Mouse (Mus musculus): Measurements from ENCODE around the gene Trp53rkb. TPM values are rescaled to one million over a fixed set of nuclear protein-coding genes. Genes with fewer than 3 reads are reported as not detected.

Gene Trp53rkb
- polyA plus RNA-seq, 1 experiment, result 4.3 TPM

DNA sequence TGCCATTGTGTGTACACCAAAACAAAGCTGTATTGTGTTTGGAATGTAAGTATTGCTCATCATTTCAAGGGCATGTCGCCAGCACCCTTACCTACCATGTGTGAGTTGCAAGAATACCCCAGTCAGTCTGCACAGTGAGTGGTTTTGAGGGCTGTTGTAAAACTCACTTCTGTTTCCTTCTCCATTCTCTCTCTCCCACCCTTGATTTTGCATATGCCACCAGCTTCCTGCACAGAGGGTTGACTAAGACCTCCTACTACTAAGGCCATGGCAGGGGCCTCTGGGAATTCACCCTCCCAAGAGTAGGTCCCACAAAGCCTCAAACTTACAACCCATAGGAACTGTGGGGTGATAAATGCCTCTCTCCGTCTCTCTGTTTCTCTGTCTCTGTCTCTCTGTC lies 9.1 kb downstream of the Trp53rkb start:
- no peak overlapping the region for H3K9ac ChIP-seq (ENCODE audit: low read depth, poor library complexity, severe bottlenecking)
- H3K9me3 ChIP-seq (replicated peaks; ENCODE audit: control insufficient read depth, insufficient read depth, low read length, poor library complexity, severe bottlenecking), result no peaks in the 10 kb centered on the region
- TF ChIP-seq CTCF (IDR thresholded peaks at IDR 0.05; ENCODE audit: low read depth, low read length) (no peak), EP300 (IDR thresholded peaks at IDR 0.05; ENCODE audit: insufficient read depth, low read depth, low read length) (no peak), POLR2A (IDR thresholded peaks at IDR 0.05; ENCODE audit: insufficient read depth, low read length) (no peak)
- H3K27ac ChIP-seq (ENCODE audit: insufficient read depth, low read length), result no peak overlapping the region
- H3K4me1 ChIP-seq (ENCODE audit: control insufficient read depth, insufficient read depth, low read length), result no peaks in the 10 kb centered on the region
- H3K27me3 ChIP-seq (ENCODE audit: control insufficient read depth, insufficient read depth, low read length, poor library complexity, severe bottlenecking), result no peaks in the 10 kb centered on the region
- H3K4me3 ChIP-seq (ENCODE audit: low read depth, low read length), result no peak overlapping the region
- peaks cover 4% of the 10 kb centered on the region; the same call in 1 of the 2 replicates for H3K36me3 ChIP-seq (ENCODE audit: control insufficient read depth, insufficient read depth, low read length, poor library complexity, severe bottlenecking)

GRCm38 (mm10) chr2:166803298-166803697 lies 11.0 kb downstream of the Trp53rkb start:
- no peaks in the 10 kb centered on the region for H3K9me3 ChIP-seq (replicated peaks; ENCODE audit: control insufficient read depth, insufficient read depth, low read length, poor library complexity, severe bottlenecking)

GRCm38 (mm10) chr2:166805250-166806172 lies 13.2 kb downstream of the Trp53rkb start, which contains the start of gene Arfgef2:
Arfgef2 (plus strand) TSS chr2:166805588.
- H3K9ac ChIP-seq (ENCODE audit: low read depth, poor library complexity, severe bottlenecking), result peak within 1 kb of the TSS; percentile 91
- H3K4me1 ChIP-seq (ENCODE audit: control insufficient read depth, insufficient read depth, low read length), result no peaks in the 10 kb centered on the region
- peak within 1 kb of the TSS; percentile 70 for H3K27ac ChIP-seq (ENCODE audit: insufficient read depth, low read length)
- peak; percentile 45 for TF ChIP-seq POLR2A (IDR thresholded peaks at IDR 0.05; ENCODE audit: insufficient read depth, low read length)
- TF ChIP-seq EP300 (IDR thresholded peaks at IDR 0.05; ENCODE audit: insufficient read depth, low read depth, low read length), result peak; percentile 67; the same call in 1 of the 2 replicates
- TF ChIP-seq CTCF (IDR thresholded peaks at IDR 0.05; ENCODE audit: low read depth, low read length), result no peak
- peak within 1 kb of the TSS; percentile 91 for H3K4me3 ChIP-seq (ENCODE audit: low read depth, low read length)
- no peaks in the 10 kb centered on the region for H3K27me3 ChIP-seq (ENCODE audit: control insufficient read depth, insufficient read depth, low read length, poor library complexity, severe bottlenecking)
- no peaks in the 10 kb centered on the region for H3K9me3 ChIP-seq (replicated peaks; ENCODE audit: control insufficient read depth, insufficient read depth, low read length, poor library complexity, severe bottlenecking)
- H3K36me3 ChIP-seq (ENCODE audit: control insufficient read depth, insufficient read depth, low read length, poor library complexity, severe bottlenecking), result no peaks in the 10 kb centered on the region

More at GRCm38 (mm10) chr2:166803298-166803697, 11.0 kb downstream of the Trp53rkb start:
- Histone ChIP-seq H3K27ac (ENCODE audit: insufficient read depth, low read length) (no peak overlapping the region), H3K36me3 (ENCODE audit: control insufficient read depth, insufficient read depth, low read length, poor library complexity, severe bottlenecking) (no peaks in the 10 kb centered on the region), H3K9ac (ENCODE audit: low read depth, poor library complexity, severe bottlenecking) (no peak overlapping the region), H3K4me3 (ENCODE audit: low read depth, low read length) (no peak overlapping the region), H3K27me3 (ENCODE audit: control insufficient read depth, insufficient read depth, low read length, poor library complexity, severe bottlenecking) (no peaks in the 10 kb centered on the region), H3K4me1 (ENCODE audit: control insufficient read depth, insufficient read depth, low read length) (no peaks in the 10 kb centered on the region)
- TF ChIP-seq EP300 (IDR thresholded peaks at IDR 0.05; ENCODE audit: insufficient read depth, low read depth, low read length) (no peak), CTCF (IDR thresholded peaks at IDR 0.05; ENCODE audit: low read depth, low read length) (no peak), POLR2A (IDR thresholded peaks at IDR 0.05; ENCODE audit: insufficient read depth, low read length) (no peak)

DNA sequence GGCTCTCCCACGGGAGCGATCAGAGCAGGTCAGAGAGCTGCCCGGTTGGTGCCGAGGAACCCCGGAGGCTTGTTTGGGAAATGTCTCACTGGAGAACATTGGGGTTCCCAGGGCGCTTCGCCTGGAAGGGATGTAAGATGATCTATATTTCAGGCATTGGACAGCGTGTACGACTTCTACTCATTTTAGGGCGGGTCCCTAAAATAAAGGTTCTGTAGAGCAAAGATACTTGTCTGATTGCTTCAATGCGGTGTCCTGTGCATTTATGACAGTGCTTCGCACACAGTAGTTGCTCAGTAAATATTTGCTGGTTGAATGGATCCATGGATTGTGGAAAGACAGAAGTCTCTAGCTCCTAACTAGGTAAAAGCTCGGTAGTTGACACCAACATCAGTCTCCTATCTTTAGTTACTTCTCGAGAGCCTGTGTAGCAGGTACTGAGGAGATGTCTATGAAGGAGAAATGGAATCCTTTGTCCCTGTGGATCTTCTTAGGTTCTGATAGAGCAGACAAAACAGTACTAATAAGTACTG lies 13.9 kb downstream of the Trp53rkb start:
- TF ChIP-seq POLR2A (IDR thresholded peaks at IDR 0.05; ENCODE audit: insufficient read depth, low read length) (no peak), EP300 (IDR thresholded peaks at IDR 0.05; ENCODE audit: insufficient read depth, low read depth, low read length) (no peak), CTCF (IDR thresholded peaks at IDR 0.05; ENCODE audit: low read depth, low read length) (no peak)
- H3K36me3 ChIP-seq (ENCODE audit: control insufficient read depth, insufficient read depth, low read length, poor library complexity, severe bottlenecking), result no peaks in the 10 kb centered on the region
- H3K27me3 ChIP-seq (ENCODE audit: control insufficient read depth, insufficient read depth, low read length, poor library complexity, severe bottlenecking), result no peaks in the 10 kb centered on the region
- no peak overlapping the region for H3K27ac ChIP-seq (ENCODE audit: insufficient read depth, low read length)
- H3K4me1 ChIP-seq (ENCODE audit: control insufficient read depth, insufficient read depth, low read length), result no peaks in the 10 kb centered on the region
- H3K9me3 ChIP-seq (replicated peaks; ENCODE audit: control insufficient read depth, insufficient read depth, low read length, poor library complexity, severe bottlenecking), result peaks cover 4% of the 10 kb centered on the region; the same call in 1 of the 2 replicates
- peak overlapping the region; percentile 91 for H3K9ac ChIP-seq (ENCODE audit: low read depth, poor library complexity, severe bottlenecking)
- peak overlapping the region; percentile 91 for H3K4me3 ChIP-seq (ENCODE audit: low read depth, low read length)

- peaks cover 9% of the 10 kb centered on the region; the same call in 1 of the 2 replicates for H3K9me3 ChIP-seq (replicated peaks; ENCODE audit: control insufficient read depth, insufficient read depth, low read length, poor library complexity, severe bottlenecking)
- H3K27ac ChIP-seq (ENCODE audit: insufficient read depth, low read length), result no peak overlapping the region
- H3K27me3 ChIP-seq (ENCODE audit: control insufficient read depth, insufficient read depth, low read length, poor library complexity, severe bottlenecking), result no peaks in the 10 kb centered on the region
- TF ChIP-seq POLR2A (IDR thresholded peaks at IDR 0.05; ENCODE audit: insufficient read depth, low read length), result no peak
- TF ChIP-seq EP300 (IDR thresholded peaks at IDR 0.05; ENCODE audit: insufficient read depth, low read depth, low read length), result no peak
- TF ChIP-seq CTCF (IDR thresholded peaks at IDR 0.05; ENCODE audit: low read depth, low read length), result no peak
- no peak overlapping the region for H3K4me3 ChIP-seq (ENCODE audit: low read depth, low read length)
- no peaks in the 10 kb centered on the region for H3K4me1 ChIP-seq (ENCODE audit: control insufficient read depth, insufficient read depth, low read length)
- H3K36me3 ChIP-seq (ENCODE audit: control insufficient read depth, insufficient read depth, low read length, poor library complexity, severe bottlenecking), result no peaks in the 10 kb centered on the region
- H3K9ac ChIP-seq (ENCODE audit: low read depth, poor library complexity, severe bottlenecking), result peak overlapping the region; percentile 31; the same call in 1 of the 2 replicates
These were observed 14.5 kb downstream of the Trp53rkb start for GRCm38 (mm10) chr2:166806813-166807212.

All from ES-Bruce4 (cell line).